Mouse (Mus musculus): Measurements from ENCODE around the gene Taf3. TPM values are rescaled to one million over a fixed set of nuclear protein-coding genes. Genes with fewer than 3 reads are reported as not detected.

Taf3 gene
- total and polyA plus RNA-seq, 3 experiments = 3.0 to 8.6 (median 8.2) TPM

DNA sequence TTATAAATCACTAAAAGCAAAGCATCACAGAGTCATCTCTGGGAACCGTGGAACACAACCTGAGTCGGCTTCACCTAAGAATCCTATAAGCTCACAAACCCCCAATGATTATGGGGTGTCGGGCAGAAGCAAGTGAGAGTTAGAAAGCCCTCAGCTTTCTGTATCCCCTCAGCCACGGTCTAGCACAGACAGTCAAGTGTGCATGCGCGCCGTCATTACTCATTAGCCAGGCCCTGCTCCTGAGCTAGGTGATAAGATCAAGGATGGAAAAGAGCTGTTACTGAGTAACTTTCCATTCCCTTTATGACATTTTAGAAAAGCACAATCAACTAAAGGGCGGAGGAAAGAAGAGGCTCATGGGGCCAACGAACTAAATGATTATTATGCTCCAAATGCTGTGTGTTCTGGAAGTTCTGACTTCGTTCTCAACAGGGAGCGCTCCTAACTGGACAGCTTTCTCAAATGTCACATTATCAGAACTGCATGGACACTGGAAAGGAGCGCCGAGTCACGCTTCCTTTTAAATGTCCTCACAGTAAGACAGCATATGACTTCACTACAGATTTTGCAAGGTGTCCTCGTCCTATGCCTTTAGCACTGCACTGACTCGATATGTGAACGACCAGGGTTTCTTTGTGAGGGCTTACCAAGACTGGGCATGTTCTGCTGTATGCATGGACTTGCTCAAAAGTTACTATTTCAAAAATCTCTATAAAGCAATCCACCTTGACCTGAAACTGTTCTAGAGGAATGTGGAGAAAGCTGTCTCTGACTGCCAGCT, 129.5 kb downstream of the Taf3 start:
- no peak overlapping the region for H3K9ac ChIP-seq (ENCODE audit: low read depth, low read length)
- intact Hi-C loops (cut with DNase I) = no loop called here
- TF ChIP-seq POLR2A (IDR thresholded peaks at IDR 0.05; ENCODE audit: insufficient read depth, low read depth, low read length) (no peak), CTCF (IDR thresholded peaks at IDR 0.05) (no peak), EP300 (IDR thresholded peaks at IDR 0.05; ENCODE audit: insufficient read depth, low read depth, low read length) (no peak)
- H3K27ac ChIP-seq = no peak overlapping the region
- no peaks in the 10 kb centered on the region for H3K4me1 ChIP-seq (ENCODE audit: control insufficient read depth, insufficient read depth, low read length)
- no peaks in the 10 kb centered on the region for H3K36me3 ChIP-seq (ENCODE audit: control insufficient read depth, insufficient read depth, low read length)
- 79% methylated on average over 17 of the region's 17 CpGs for WGBS
- no peak for DNase-seq
- no peak overlapping the region for H3K4me3 ChIP-seq
- no peaks in the 10 kb centered on the region for H3K79me2 ChIP-seq (replicated peaks; ENCODE audit: control insufficient read depth, insufficient read depth, low read length)
- no peaks in the 10 kb centered on the region for H3K27me3 ChIP-seq (ENCODE audit: control insufficient read depth, insufficient read depth, low read length)

DNA sequence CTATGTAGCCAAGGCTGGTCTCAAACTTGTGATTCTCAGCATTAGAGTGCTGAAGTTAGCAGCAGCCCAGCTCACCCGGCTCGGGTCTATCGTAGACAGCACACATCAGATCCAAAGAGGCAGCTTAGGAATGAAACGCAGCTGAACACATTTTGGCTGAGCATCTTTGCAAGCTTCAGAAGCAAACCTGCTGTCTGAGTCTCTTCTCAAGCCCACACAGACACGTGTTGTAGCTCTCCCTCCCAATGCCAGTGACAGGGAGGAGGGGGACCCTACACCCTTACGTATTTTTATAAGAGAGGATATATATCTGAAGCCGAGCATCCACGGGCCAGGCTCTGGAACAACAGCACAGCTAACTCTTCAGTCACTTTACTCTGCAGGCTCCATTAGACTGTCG, 130.8 kb downstream of the Taf3 start:
- DNase-seq = no peak

DNA sequence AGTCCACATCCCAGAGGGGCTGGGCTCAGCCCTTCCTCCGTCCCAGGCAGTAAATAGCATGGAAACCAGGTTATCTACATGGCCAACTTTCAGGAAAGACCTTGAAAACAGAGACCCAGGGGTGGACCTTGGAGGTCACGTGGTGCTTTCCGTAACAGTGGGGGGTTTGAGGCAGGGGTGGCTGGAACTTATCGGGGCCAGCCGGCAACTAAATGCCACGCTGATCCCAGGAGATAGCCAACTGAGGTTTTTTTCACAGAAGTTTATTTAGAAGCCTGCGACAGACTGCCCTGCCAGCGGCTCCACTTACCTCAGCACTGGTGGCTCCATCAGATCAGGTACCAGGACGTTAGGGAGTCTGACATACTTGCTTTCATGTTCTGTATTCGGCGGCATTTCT, 142.4 kb downstream of the Taf3 start:
- H3K36me3 ChIP-seq (ENCODE audit: control insufficient read depth, insufficient read depth, low read length) = no peaks in the 10 kb centered on the region
- no peaks in the 10 kb centered on the region for H3K79me2 ChIP-seq (replicated peaks; ENCODE audit: control insufficient read depth, insufficient read depth, low read length)
- no peak overlapping the region for H3K27ac ChIP-seq
- TF ChIP-seq CTCF (IDR thresholded peaks at IDR 0.05) (no peak), POLR2A (IDR thresholded peaks at IDR 0.05; ENCODE audit: insufficient read depth, low read depth, low read length) (no peak), EP300 (IDR thresholded peaks at IDR 0.05; ENCODE audit: insufficient read depth, low read depth, low read length) (no peak)
- WGBS = 3% methylated on average over 11 of the region's 11 CpGs
- intact Hi-C loops (cut with DNase I) = no loop called here
- H3K9ac ChIP-seq (ENCODE audit: low read depth, low read length) = no peak overlapping the region
- no peaks in the 10 kb centered on the region for H3K4me1 ChIP-seq (ENCODE audit: control insufficient read depth, insufficient read depth, low read length)
- no peaks in the 10 kb centered on the region for H3K27me3 ChIP-seq (ENCODE audit: control insufficient read depth, insufficient read depth, low read length)
- DNase-seq = no peak
- no peak overlapping the region for H3K4me3 ChIP-seq

More for the DNA sequence above, 130.8 kb downstream of the Taf3 start:
- H3K36me3 ChIP-seq (ENCODE audit: control insufficient read depth, insufficient read depth, low read length) = no peaks in the 10 kb centered on the region
- H3K4me1 ChIP-seq (ENCODE audit: control insufficient read depth, insufficient read depth, low read length) = no peaks in the 10 kb centered on the region
- no peak overlapping the region for H3K4me3 ChIP-seq
- no peaks in the 10 kb centered on the region for H3K27me3 ChIP-seq (ENCODE audit: control insufficient read depth, insufficient read depth, low read length)
- no peaks in the 10 kb centered on the region for H3K79me2 ChIP-seq (replicated peaks; ENCODE audit: control insufficient read depth, insufficient read depth, low read length)
- intact Hi-C loops (cut with DNase I) = no loop called here
- WGBS = 87% methylated on average over 9 of the region's 9 CpGs
- no peak overlapping the region for H3K9ac ChIP-seq (ENCODE audit: low read depth, low read length)
- no peak for TF ChIP-seq EP300 (IDR thresholded peaks at IDR 0.05; ENCODE audit: insufficient read depth, low read depth, low read length)
- no peak for TF ChIP-seq CTCF (IDR thresholded peaks at IDR 0.05)
- TF ChIP-seq POLR2A (IDR thresholded peaks at IDR 0.05; ENCODE audit: insufficient read depth, low read depth, low read length) = no peak
- H3K27ac ChIP-seq = no peak overlapping the region

DNA sequence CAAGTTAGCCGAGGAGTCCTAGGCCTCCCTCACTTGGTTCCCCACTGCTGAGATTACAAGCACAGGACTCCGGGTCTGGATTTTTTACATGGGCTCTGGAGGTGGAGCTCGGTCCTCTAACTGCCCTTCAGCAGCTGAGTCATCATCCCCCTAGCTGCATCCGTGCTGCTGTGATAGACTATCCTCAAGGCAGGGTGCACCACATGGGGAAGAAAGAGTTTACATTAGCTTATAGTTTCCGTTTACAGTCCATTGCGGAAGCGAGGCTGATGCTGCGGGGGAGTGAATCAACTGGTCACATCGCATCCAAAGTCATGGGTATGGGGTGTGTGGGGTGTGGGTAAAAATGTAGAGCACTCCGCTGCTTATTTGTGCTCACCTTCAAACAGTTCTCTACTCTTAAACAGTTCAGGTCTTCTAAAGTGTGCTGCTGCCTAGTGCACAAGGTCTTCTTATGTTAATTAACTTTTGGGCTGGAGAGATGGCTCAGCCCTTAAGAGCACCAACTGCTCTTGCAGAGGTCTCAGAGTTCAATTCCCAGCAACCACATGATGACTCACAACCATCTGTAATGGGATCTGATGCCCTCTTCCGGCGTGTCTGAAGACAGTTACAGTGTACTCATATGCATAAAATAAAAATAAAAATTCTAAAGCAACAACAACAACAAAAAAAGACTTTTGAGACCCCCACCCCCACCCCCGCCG, 144.4 kb downstream of the Taf3 start:
- intact Hi-C loops (cut with DNase I) = no loop called here
- H3K4me3 ChIP-seq = no peak overlapping the region
- H3K79me2 ChIP-seq (replicated peaks; ENCODE audit: control insufficient read depth, insufficient read depth, low read length) = no peaks in the 10 kb centered on the region
- TF ChIP-seq POLR2A (IDR thresholded peaks at IDR 0.05; ENCODE audit: insufficient read depth, low read depth, low read length) = no peak
- no peak for TF ChIP-seq EP300 (IDR thresholded peaks at IDR 0.05; ENCODE audit: insufficient read depth, low read depth, low read length)
- no peak for TF ChIP-seq CTCF (IDR thresholded peaks at IDR 0.05)
- no peaks in the 10 kb centered on the region for H3K36me3 ChIP-seq (ENCODE audit: control insufficient read depth, insufficient read depth, low read length)
- no peaks in the 10 kb centered on the region; the same call in 1 of the 2 replicates for H3K27me3 ChIP-seq (ENCODE audit: control insufficient read depth, insufficient read depth, low read length)
- no peaks in the 10 kb centered on the region for H3K4me1 ChIP-seq (ENCODE audit: control insufficient read depth, insufficient read depth, low read length)
- no peak for DNase-seq
- 51% methylated on average over 14 of the region's 14 CpGs for WGBS
- no peak overlapping the region for H3K27ac ChIP-seq
- no peak overlapping the region for H3K9ac ChIP-seq (ENCODE audit: low read depth, low read length)

DNA sequence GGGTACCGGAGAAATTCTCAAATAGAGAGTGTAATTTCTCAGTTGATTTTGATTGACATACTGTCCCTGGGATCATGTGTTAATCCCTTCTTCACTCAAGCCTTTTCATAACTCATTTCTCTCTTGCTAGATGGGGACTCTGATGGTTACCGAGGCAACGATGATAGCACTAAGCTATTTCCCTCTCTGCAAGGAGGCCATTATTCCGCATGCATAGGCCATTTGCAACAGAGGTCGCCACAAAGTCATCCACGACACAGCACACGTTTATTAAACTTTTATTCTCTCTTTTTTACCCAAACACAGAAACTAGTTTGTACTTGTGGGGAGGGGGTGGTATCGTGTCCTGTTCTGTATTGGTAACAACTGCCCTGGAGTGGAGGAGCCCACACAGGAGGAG, 150.6 kb downstream of the Taf3 start:
- no peak overlapping the region for H3K9ac ChIP-seq (ENCODE audit: low read depth, low read length)
- no peaks in the 10 kb centered on the region for H3K36me3 ChIP-seq (ENCODE audit: control insufficient read depth, insufficient read depth, low read length)
- H3K27me3 ChIP-seq (ENCODE audit: control insufficient read depth, insufficient read depth, low read length) = peaks cover 17% of the 10 kb centered on the region
- no peaks in the 10 kb centered on the region for H3K4me1 ChIP-seq (ENCODE audit: control insufficient read depth, insufficient read depth, low read length)
- H3K79me2 ChIP-seq (replicated peaks; ENCODE audit: control insufficient read depth, insufficient read depth, low read length) = no peaks in the 10 kb centered on the region
- no peak overlapping the region for H3K4me3 ChIP-seq
- WGBS = 46% methylated on average over 8 of the region's 8 CpGs
- no peak for DNase-seq
- H3K27ac ChIP-seq = no peak overlapping the region
- TF ChIP-seq CTCF (IDR thresholded peaks at IDR 0.05) (no peak), POLR2A (IDR thresholded peaks at IDR 0.05; ENCODE audit: insufficient read depth, low read depth, low read length) (no peak), EP300 (IDR thresholded peaks at IDR 0.05; ENCODE audit: insufficient read depth, low read depth, low read length) (no peak)
- intact Hi-C loops (cut with DNase I) = no loop called here
